Mouse (Mus musculus) embryonic facial prominence, embryonic 10.5 days (tissue): ENCODE results near the gene Rp9. TPM values are rescaled to one million over a fixed set of nuclear protein-coding genes. Genes with fewer than 3 reads are reported as not detected.
"Not testable (repeated sequence)": the region's sequence is repeated elsewhere in the genome, so short reads cannot be mapped to it uniquely, and the experiment has no call there.

Experiments used
- DNase-seq: peaks from one replicate; pipeline ENCODE4 v3.0.0-alpha.2; 2017; ENCODE audit warnings: low spot score
- H3K27ac ChIP-seq: fragments of 300-500 bp; sonication (generic); replicated peaks from 2 replicates; pipeline ENCODE4 v1.5.1; 2016; ENCODE audit warnings: mild to moderate bottlenecking
- H3K27me3 ChIP-seq: fragments of 300-500 bp; sonication (generic); replicated peaks from 2 replicates; pipeline ENCODE4 v1.6.1; 2016; ENCODE audit warnings: low read depth, mild to moderate bottlenecking; ENCODE audit not compliant: poor library complexity, severe bottlenecking
- H3K36me3 ChIP-seq: fragments of 300-500 bp; sonication (generic); replicated peaks from 2 replicates; pipeline ENCODE4 v1.6.1; 2016; ENCODE audit warnings: mild to moderate bottlenecking, moderate library complexity
- H3K4me1 ChIP-seq: fragments of 300-500 bp; sonication (generic); 2 replicates; pipeline ENCODE4 v1.6.1; 2016
- H3K4me3 ChIP-seq: fragments of 300-500 bp; sonication (generic); 2 replicates; pipeline ENCODE4 v1.5.1; 2016; ENCODE audit warnings: mild to moderate bottlenecking, moderate library complexity
- H3K9me3 ChIP-seq: fragments of 300-500 bp; sonication (generic); 2 replicates; pipeline ENCODE4 v1.6.1; 2016; ENCODE audit warnings: mild to moderate bottlenecking
- WGBS: fragments of 180-500 bp; shearing (Covaris S2); methylation state at CpG from one replicate; pipeline ENCODE4 v1.1.7; 2016; 5-methylcytosine and 5-hydroxymethylcytosine counted together
- polyA plus RNA-seq: library from polyadenylated mRNA; unstranded; fragments of >200 nt; fragmentation: Nextera tagmentation; extraction: Ambion mirVana; gene quantifications from 2 replicates; pipeline ENCODE4 v1.2.1, GENCODE M21; 2016

The Rp9 gene
- polyA plus RNA-seq, 1 experiment from 2014 or later, result 51.0 TPM

DNA sequence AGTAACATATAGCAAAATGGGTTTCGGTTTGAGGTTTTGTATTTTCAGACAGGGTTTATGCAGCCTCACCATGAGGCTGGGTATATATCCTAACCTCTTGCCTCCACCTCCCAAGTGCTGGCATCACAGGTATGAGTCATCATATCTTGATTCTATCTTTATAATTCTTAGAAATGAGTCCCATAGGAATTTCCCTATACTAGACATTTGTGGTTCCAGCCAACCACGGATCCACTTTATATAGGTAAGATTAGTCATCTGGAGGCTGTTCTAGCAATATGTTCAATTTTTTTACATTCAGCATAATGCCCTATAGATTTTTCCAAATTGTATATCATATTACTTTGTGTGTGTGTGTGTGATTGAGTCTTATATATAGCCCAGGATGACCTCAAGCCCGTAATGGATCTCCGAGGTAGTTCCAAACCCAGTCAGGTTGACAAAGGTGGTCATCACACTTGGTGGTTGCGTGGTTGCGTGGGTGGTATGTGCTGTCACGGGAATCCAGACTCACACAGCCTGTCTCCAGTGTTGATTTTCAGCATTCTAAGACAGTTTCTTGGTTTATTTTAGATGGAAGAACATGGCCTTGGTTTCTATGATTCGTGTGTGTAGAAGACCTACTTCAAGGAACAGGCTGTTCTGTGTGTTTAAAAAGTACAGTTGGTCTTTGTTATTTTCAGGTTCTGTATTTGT, 14.5 kb upstream of the Rp9 start:
- no peak overlapping the region for H3K4me3 ChIP-seq
- no peaks in the 10 kb centered on the region for H3K9me3 ChIP-seq
- 96% methylated on average over 8 of the region's 8 CpGs for WGBS
- H3K4me1 ChIP-seq, result no peaks in the 10 kb centered on the region
- no peak overlapping the region for H3K27ac ChIP-seq
- no peaks in the 10 kb centered on the region for H3K27me3 ChIP-seq
- H3K36me3 ChIP-seq, result no peaks in the 10 kb centered on the region
- no peak for DNase-seq

DNA sequence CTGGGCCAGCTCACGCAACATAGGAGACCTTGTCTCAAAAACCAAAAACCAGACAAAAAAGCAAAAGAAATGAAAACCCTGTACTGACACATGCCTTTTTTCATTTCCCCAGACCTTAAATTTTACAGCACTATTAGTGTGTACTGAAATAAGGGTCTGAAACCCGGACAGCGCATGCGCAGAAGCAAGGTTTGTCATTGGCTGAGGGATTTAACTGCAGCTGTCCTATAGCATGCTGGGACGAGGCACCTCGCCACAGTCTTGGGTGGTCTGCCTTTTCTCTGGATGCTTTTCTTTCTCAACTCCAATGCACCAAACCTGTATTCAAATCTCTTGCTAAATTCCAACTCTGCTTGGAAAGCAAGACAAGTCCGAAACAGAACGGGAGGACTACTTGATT, 9.4 kb upstream of the Rp9 start:
- WGBS, result 91% methylated on average over 8 of the region's 8 CpGs
- no peak overlapping the region for H3K27ac ChIP-seq
- H3K9me3 ChIP-seq, result no peaks in the 10 kb centered on the region
- peaks cover 10% of the 10 kb centered on the region for H3K4me1 ChIP-seq
- no peak for DNase-seq
- no peaks in the 10 kb centered on the region for H3K36me3 ChIP-seq
- H3K27me3 ChIP-seq, result no peaks in the 10 kb centered on the region
- H3K4me3 ChIP-seq, result no peak overlapping the region

DNA sequence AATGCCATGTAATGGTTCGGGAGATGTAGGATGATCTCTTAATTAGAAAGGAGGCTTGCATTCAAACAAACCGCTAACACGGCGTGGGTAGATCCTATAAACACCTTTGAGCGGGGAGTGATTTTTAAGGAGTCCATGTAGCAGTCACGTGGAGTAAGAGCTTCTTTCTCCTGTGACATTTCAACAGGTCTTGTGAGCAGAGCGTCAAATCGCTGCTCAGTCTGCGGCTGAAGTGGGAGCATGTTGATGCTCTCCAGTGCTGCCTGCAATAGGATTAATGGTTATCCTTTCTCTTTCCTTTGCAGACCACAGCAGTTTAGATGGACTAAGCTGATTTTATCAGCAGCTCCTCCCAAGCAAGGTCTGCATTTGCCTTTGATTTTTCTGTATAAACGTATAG, 6.7 kb upstream of the Rp9 start:
- Histone ChIP-seq H3K27me3 (no peaks in the 10 kb centered on the region), H3K4me1 (peaks cover 10% of the 10 kb centered on the region), H3K4me3 (peak overlapping the region; percentile 70), H3K36me3 (no peaks in the 10 kb centered on the region), H3K27ac (peak overlapping the region; percentile 73), H3K9me3 (no peaks in the 10 kb centered on the region)
- 4% methylated on average over 10 of the region's 10 CpGs for WGBS
- peak; percentile 10 for DNase-seq

DNA sequence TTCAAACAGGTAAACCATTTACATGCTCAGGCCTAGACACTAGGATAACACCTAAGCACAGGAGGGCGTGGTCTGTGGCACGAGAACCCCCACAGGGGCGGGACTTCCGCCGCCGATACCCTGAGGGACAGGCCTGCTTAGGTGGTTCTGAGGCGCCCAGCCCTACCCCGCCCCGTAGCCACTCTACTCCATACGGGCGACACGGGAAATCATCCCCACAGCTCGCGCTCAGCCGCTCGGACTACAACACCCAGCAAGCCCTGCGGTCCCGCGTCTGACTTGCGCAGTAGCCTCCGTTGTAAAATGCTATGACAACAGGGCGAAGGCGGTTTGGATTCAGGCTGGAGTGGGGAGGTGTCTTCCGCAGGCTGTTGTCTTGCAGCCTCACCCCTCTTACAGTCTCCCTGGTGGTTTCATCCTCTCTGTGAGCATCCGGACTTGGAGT, 5.9 kb upstream of the Rp9 start, which contains the start of gene Bbs9:
TSS of gene Bbs9 (plus strand) at position 292 of the 445 bp plus-strand sequence.
- Histone ChIP-seq H3K4me3 (peak within 1 kb of the TSS; percentile 70), H3K9me3 (no peaks in the 10 kb centered on the region), H3K4me1 (peaks cover 10% of the 10 kb centered on the region), H3K27ac (peak within 1 kb of the TSS; percentile 73), H3K36me3 (no peaks in the 10 kb centered on the region), H3K27me3 (no peaks in the 10 kb centered on the region)
- peak; percentile 94 for DNase-seq
- under 1% methylated on average over 25 of the region's 25 CpGs for WGBS

DNA sequence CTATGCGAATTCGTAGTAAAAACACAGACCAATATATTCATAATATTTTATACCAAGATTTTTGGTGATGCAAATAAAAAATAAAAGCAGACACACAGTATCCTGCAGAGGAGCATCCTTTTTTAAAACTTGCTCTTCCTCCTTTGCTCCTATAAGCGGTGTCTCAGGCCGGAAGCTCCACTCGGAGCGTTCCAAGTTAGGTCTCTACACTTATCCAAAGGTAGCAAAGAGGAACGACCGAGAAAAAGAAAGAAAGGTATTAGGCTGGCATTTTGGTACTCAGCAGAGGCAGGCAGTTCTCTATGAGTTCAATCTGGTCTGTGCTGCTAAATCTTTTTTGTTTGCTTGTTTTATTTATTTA, 664 bp downstream of the Rp9 start:
- H3K27ac ChIP-seq, result no peak overlapping the region
- no peak for DNase-seq
- no peaks in the 10 kb centered on the region for H3K27me3 ChIP-seq
- H3K9me3 ChIP-seq, result no peaks in the 10 kb centered on the region
- H3K4me3 ChIP-seq, result no peak overlapping the region; the same call in 1 of the 2 replicates
- H3K4me1 ChIP-seq, result peaks cover 8% of the 10 kb centered on the region
- 73% methylated on average over 8 of the region's 8 CpGs for WGBS
- H3K36me3 ChIP-seq, result peaks cover 22% of the 10 kb centered on the region

DNA sequence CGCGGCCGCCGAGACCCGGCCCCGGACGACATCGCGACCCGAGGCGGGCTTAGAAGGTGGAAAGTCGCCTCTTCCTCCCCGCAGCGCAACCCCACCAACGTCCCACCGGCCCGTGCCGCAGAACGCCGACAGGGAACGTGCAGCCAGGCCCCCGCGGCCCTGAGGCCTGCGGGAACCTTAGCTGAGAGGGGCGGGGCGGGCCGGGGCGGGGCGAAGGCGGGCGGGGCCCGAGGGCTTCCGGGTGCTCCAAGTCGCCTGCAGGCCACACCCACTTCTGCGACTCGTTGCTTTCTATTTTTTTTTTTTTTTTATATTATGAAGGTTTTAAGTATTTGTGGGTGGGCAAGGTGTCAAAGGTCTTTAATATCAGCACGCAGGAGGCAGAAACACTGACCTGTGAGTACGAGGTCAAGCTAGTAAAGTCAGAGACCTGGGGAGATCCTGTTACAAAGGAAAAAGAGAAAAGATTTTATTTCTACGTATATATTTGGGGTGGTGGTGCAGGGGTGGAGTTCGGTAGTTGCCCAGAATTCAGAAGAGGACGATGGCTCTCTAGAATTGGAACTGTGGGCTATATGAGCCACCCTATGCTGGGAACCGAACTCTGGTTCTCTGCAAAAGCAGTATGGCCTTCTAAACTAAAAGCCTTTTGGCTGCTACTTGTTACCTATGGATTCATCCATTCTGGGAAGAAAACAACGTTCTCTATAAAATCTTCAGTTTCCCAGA, 1.2 kb downstream of the Rp9 start:
- Histone ChIP-seq H3K27me3 (no peaks in the 10 kb centered on the region), H3K9me3 (no peaks in the 10 kb centered on the region), H3K4me1 (peaks cover 8% of the 10 kb centered on the region), H3K36me3 (peaks cover 22% of the 10 kb centered on the region), H3K27ac (peak overlapping the region; percentile 94), H3K4me3 (peak overlapping the region; percentile 91)
- peak; percentile 92 for DNase-seq
- 3% methylated on average over 43 of the region's 43 CpGs for WGBS

DNA sequence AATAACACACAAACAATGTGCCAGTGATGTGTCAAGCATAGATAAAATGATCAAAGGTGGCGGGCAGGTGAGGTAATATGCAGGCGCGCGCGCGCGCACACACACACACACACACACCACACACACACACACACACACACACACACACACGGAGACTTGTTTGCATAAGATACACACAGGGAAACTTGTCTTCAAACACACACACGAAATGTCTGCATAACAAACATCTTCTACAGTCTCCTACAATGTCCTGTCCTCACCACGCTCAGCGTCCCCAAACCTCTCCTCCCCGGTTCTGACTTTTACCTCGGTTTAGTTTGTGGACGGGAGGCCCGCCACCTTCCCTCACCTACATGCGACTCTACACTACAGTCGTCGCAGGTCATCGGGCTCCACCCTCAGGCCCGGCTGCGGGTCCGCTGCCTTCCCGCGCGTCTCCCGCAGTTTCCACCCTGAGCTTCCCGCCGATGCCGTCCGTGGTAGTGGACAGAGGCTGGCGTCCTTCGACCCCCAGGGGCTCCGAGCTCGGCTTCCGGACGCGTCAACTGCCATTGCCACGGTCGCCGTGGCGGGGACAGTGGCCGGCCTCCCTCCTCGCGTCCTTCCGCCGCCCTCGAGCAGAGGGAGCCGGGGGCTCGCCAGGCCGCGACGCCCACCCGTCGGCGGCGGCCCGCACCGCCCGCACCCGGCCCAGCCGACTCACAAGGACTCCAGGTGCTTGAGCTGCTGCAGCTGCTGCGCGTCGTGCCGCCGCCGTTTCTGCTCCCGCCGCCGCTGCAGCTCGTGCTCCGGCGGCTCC, 2.0 kb downstream of the Rp9 start:
- peak overlapping the region; percentile 91 for H3K4me3 ChIP-seq
- no peak for DNase-seq

DNA sequence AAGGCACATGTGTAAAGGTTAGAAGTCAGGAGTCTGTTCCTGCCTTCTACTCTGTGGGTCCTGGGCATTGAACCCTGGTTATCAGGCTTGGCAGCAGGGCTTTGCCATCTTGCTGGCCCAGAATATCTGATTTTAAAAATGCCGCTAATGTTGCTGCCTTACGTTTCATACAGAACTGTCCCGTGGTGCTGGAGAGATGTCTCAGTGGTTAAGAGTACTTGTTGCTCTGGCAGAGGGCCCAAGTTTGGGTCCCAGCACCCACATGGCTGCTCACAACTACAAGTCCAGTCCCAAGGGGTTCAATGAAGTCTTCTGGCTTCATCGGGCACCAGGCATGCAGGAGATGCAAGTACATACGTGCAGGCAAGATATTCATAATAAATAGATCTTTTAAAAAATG, 3.3 kb downstream of the Rp9 start:
- Histone ChIP-seq H3K36me3 (peaks cover 32% of the 10 kb centered on the region), H3K4me3 (no peak overlapping the region), H3K4me1 (peaks cover 8% of the 10 kb centered on the region), H3K9me3 (no peaks in the 10 kb centered on the region), H3K27me3 (no peaks in the 10 kb centered on the region), H3K27ac (no peak overlapping the region)
- no peak for DNase-seq
- 98% methylated on average over 5 of the region's 5 CpGs for WGBS

More for the DNA sequence above, 2.0 kb downstream of the Rp9 start:
- under 1% methylated on average over 73 of the region's 73 CpGs for WGBS
- Histone ChIP-seq H3K4me1 (peaks cover 8% of the 10 kb centered on the region), H3K9me3 (no peaks in the 10 kb centered on the region), H3K27ac (peak overlapping the region; percentile 94), H3K27me3 (no peaks in the 10 kb centered on the region), H3K36me3 (peaks cover 22% of the 10 kb centered on the region)

DNA sequence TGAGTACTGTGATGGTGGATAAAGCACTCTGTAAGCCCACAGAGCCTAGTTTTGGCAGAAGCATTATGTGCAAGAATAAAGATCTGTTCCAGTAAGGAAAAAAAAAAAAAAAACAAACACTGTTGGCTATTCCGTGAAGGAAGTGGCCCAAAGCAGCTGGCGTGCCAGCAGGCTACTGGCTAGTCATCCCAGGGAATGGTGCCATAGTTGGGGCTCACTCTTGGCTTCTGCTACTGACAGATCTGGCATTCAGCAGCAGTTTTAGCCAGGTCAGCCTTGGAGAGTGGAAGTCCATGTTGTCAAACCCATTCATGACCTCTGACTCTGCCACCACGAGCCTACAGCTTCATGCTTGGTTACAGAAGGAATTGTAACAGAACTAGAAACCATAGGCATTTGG, 7.6 kb downstream of the Rp9 start:
- DNase-seq, result no peak
- H3K27ac ChIP-seq, result no peak overlapping the region
- 86% methylated on average over 3 of the region's 3 CpGs for WGBS
- H3K4me1 ChIP-seq, result peaks cover under 1% of the 10 kb centered on the region; the same call in 1 of the 2 replicates
- H3K4me3 ChIP-seq, result no peak overlapping the region
- no peaks in the 10 kb centered on the region for H3K27me3 ChIP-seq
- H3K9me3 ChIP-seq, result no peaks in the 10 kb centered on the region
- H3K36me3 ChIP-seq, result peaks cover 57% of the 10 kb centered on the region

DNA sequence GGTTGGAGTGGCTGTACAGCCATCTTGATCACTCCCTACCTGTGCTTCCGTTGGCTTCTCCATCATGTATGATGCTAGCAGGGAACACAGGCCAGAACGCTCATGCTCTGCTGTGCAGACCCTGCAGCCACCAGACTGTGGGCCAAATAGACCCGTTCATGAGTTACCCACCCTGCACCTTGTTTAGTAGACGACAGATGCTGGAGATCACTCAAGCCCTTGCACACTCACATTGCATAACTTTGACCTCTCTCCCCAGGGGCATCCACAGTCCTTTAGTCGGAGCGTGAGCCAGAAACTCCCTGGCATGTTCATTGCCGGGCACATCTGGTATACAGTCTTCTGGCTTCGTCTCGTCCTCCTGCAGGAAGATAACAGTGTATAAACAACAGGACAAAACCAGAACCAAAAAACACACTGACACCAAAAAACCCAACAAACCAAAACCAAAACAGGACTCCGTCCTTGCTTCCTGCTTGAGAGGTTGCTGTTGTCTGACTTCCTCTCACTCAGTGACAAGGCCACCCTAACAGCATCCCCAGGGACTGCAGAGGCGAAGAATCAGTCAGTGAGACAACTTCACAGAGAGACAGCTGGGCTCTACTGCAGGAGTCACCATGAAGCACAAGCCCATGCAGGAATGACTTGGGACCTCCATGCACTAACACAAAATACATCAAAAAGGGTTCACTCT, 12.3 kb downstream of the Rp9 start:
- Histone ChIP-seq H3K4me3 (no peak overlapping the region), H3K27me3 (no peaks in the 10 kb centered on the region), H3K9me3 (no peaks in the 10 kb centered on the region), H3K36me3 (peaks cover 81% of the 10 kb centered on the region), H3K4me1 (no peaks in the 10 kb centered on the region), H3K27ac (no peak overlapping the region)
- 91% methylated on average over 11 of the region's 11 CpGs for WGBS
- DNase-seq, result no peak

DNA sequence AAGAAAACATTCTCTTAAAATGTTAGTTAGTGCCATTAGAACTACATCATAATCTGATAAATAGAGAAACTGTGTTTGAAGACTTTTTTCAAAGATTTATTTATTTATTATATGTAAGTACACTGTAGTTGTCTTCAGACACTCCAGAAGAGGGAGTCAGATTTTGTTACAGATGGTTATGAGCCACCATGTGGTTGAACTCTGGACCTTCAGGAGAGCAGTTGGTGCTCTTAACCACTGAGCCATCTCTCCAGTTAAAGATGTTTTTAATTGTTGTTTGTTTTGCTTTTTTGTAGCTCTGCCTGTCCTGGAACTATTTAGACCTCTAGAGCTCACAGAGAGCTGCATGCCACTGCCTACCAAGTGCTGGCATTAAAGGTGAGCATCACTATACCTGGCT, 14.5 kb downstream of the Rp9 start:
- no peaks in the 10 kb centered on the region for H3K9me3 ChIP-seq
- no peaks in the 10 kb centered on the region for H3K4me1 ChIP-seq
- peaks cover 86% of the 10 kb centered on the region for H3K36me3 ChIP-seq
- no peaks in the 10 kb centered on the region for H3K27me3 ChIP-seq
- DNase-seq, result no peak
- H3K4me3 ChIP-seq, result no peak overlapping the region
- no peak overlapping the region for H3K27ac ChIP-seq

DNA sequence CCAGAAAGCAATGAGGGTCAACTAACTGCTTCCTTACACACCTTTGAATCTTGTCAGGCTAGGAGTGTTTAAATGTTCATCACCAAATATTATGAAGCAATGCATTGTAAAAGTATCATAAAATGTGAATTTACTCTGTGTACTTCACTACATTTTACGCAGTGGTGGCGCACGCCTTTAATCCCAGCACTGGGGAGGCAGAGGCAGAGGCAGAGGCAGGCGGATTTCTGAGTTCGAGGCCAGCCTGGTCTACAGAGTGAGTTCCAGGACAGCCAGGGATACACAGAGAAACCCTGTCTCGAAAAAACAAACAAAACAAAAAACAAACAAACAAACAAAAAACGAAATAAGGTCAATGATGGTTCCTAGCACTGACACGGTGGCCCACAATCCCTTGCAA, 15.6 kb downstream of the Rp9 start, which contains the start of gene Gm17545:
TSS of gene Gm17545 (plus strand) at position 301 of the 400 bp plus-strand sequence.
- 90% methylated on average over 8 of the region's 8 CpGs for WGBS
- H3K9me3 ChIP-seq, H3K4me3 ChIP-seq, DNase-seq, H3K4me1 ChIP-seq, H3K27ac ChIP-seq, H3K27me3 ChIP-seq: not testable (repeated sequence)
- peaks cover 96% of the 10 kb centered on the region for H3K36me3 ChIP-seq
